Mouse (Mus musculus) frontal cortex, postnatal 14 days (tissue): ENCODE data around the gene Gpr37l1.

Experiments used
- DNase-seq, 2 experiments: peaks; one replicate each; pipeline ENCODE4 v3.0.0; 2022; ENCODE audit warnings: low spot score in 2 of 2

Gpr37l1 gene

DNA sequence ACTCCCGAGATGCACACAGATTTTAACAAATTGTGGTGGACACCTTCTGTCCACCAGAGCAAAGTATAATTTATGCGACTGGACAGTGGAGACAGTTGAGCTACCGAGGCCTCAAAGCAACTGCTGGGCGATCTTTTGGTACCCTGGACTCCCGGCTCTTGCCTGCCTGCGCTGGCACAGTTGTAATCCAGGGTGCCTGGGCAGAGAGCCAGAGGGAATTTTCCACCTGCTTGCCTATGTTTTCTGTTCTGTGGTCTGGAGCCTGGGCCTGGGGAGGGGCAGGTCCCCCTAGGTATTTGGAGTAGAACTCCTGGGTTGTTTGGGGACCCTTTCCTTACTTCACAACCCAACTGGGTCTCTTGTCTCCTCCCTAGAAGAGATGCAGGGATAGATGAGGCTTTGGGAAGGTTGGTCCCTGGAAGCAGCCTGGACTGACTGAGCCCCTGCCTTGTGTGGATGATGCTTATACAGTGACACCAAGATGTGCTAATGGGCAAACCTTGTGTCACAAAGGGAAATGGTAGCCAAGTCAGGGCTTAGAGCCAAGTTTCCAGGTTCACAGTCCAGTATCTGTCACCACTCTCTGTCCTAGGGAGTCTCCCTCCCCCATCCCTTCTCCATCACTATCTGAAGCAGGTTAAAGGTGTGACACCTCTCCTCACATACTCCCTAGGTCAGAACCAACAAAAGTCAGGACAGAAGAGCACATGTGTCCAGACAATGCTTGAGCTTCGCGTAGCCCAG is 14.6 kb upstream of the Gpr37l1 start:
- DNase-seq, result no peak

DNA sequence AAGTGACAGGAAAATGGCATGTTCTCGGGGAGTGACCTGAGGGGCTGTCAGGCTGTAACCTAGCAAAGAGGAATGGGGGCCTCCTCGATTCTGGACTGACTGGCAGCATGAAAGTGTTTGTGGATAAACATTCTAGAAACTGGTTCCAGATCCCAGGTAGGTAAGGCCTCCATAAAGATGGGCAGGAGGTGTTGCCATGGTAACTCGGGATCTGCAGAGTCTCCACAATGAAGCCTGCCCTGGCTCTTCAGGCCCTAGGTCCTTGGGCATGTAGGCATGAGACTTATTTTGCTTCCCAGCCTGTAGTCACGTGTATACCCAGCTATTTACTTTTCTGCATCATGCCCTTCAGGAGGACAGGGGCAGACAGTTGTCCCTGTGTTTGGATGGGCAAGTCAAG is 13.8 kb upstream of the Gpr37l1 start:
- DNase-seq, result no peak

DNA sequence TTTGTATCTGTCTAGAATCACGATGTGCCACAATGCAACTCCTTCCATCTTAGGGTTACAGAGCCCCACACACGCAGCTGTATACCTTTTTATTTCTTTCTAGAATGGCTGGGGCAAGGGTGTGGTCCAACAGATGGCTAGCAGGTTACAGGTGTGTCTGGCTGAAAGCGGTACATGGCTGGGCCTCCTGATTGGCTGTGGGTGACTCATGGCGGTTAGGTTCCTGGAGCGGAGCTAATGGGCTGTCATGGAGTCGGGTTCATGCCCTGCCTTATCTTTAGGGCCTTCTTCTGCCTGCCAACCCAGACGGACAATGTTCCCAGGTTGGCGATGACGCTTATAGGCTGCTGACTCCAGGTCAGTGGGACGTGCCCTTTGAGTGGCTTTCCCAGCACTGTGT is 13.3 kb upstream of the Gpr37l1 start:
- no peak for DNase-seq

DNA sequence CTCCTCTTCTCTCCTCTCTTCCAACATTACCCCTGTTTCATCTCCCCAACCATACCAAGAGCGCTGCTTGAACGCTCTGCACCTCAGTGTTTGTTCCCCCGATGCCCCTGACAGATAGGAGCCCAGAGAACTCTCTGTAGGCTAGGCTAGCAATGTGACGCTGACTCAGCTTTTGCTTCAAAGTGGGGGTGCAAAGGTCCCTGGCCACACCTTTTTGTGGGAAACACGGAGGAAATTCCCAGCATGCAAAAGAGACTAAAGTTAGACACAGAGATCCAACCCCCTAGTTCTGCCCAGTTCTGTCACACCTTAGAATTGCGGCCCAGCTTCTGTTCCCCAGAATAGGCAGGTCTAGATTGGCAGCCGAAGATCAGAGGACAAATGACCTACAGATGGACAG is 11.4 kb upstream of the Gpr37l1 start:
- no peak for DNase-seq

DNA sequence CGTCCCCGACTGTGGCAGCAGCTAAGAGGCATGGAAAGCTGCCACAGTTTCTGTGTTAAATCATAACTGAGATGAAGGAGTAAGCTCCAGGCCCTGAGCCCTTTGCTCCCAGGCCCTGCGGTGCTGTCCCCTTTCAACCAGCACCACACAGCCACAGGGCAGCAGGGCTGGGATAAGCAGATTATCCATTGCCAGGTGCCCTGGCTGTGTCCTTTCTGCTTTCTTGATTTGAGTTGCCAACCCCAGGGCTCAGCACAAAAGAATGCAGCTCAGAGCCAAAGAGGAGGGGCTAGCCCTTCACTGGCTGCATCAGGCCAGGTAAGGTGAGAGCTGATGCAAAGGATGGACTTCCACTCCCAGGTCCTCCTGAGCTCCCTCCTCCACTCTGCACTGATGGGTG is 10.2 kb upstream of the Gpr37l1 start:
- no peak for DNase-seq

DNA sequence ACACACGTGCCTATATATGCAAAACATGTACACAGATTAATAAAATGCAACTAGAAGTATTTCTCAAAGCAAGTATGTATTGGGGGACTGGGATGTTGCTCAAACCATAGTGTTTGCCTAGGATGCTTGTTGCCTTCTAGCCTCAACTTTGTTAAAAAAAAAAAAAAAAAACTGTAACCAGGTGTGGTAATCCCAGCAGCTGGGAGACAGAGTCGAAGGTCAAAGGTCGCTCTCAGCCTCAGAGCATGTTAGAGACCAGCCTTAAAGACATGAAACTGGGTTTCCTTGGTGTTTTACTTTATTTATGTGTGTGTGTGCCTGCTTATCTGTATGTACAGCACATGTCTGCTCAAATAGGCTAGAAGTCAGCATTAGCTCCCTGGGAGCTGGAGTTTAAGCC is 7.7 kb upstream of the Gpr37l1 start:
- no peak for DNase-seq

DNA sequence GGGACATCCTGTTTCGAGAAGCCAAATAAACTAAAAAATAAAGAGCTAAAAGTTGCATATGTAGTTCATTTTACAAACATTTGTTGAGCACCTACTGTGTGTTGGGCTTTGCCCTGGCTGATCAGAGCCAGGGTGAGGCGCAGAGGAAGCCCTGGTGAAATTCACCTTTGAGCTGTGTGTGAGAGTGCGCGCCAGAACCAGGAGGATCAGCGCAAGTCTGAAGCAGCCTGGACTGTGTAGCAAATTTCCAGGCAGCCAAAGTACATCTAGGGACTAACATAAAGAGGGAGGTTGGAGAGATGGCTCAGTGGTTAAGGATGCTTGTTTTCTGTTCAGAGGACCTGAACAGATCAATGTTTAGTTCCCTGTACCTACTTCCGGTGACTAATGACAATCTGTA is 5.8 kb upstream of the Gpr37l1 start:
- no peak for DNase-seq

DNA sequence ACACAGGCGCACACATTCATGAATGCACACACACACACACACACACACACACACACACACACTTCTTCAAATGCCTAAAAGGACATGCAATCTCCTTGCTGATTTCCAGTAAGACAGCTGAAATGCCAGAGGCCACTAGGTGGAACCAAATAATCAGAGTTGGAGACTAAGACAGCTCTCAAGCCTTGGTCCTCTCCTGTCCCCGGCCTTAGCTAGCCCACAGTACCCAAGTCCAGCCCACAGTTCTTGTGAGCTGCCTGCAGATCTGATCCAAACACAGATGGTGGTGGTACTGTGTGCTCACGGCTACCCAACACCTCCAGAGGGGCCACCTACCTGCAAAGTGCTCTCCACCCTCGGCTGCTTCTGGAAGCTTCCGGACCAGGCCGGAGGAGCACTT is 4.5 kb upstream of the Gpr37l1 start:
- peak in 1 of 2 experiments; percentile 60 for DNase-seq

DNA sequence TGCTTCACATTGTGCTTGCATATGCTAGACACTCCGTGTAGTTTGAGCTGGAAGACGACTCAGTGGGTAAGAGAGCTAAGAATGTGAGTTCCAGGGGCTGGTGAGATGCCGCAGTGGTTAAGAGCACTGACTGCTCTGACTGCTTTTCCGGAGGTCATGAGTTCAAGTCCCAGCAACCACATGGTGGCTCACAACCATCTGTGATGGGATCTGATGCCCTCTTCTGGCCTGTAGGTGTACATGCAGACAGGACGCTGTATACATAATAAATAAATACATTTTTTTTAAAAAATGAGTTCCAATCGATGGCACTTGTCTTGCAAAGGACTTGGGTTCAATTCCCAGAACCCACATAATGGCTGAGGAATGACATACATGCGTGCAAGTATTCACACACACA is 3.7 kb upstream of the Gpr37l1 start:
- no peak for DNase-seq

DNA sequence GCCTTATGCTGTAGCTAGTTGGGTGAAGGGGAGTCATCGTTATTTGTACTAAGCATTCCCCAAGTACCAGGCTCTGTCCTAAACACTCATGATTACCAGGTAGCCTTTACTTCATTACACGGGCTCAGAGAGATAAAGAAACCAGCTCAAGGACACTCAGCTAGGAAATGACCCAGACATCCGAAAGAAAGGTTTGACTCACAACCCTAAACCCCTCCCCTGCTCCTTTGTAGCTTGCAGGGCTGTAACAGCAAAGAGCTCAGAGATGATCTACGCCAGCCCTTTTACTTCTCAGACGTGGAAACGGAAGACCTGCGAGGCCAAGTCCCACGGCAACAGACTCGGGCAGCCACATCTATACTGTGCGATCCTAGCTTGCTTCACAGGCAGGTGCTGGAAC is 2.8 kb upstream of the Gpr37l1 start:
- DNase-seq, result no peak

DNA sequence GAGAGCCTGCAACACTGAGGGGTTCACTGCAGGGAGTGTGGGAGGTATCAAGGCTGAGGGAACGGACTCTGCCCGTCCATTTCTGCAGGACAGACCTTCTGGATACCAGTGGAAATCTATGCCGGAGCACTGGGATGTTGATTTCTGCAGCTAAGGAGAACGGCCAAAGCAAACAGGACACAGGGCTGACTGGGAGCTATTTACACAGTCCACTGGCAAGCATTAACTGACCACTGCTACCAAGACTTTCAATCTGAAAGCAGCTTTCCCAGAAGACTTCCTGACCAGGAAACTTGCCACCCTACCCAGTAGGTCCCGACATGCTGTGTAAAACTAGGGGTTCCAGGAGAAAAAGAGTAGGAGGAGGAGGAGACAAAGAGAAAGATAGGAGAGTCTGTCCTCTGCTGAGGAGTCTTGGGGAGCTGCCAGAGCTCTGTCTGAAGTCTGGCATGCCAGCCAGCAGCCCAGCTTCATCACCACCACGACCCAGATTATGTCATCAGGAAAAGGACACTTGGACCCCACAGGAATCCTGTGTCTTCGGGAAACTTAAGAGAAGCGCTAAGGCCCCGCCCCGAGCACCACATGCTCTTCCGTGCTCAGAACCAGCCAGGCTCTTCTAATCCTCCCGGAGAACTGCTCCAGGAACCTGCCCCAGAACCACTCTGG is 2.2 kb upstream of the Gpr37l1 start:
- DNase-seq, result no peak

DNA sequence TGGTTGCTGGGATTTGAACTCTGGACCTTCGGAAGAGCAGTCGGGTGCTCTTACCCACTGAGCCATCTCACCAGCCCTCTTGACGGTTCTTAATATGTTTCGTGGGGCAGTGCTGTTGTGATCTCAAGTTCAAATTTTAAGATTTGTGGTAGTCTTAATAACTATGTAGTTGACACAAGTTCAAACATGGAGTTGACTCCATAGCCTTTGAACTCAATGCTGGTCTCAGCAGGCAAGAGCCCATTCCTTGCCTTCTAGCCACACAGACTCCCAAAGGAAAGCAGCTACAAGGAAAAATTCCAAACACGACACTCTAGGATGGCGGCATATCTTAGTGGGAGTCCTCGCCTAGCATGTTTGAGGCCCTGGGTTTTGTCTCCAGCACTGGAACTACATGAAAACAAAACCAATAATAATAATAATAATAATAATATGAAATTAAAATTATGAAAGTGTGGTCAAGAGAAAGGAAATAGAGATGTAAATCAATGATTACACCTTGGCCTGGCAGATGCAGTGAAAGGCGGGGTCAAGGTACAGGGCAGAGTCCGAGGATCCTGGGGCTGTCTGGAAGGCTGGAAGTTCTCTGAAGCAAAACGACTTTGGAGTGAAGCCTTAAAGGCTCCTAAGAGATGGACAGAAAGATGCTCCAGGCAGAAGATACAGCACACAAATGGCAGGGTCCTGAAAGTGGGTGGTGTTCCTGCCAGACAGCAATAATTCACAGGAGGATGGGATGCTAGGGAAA is 1.1 kb upstream of the Gpr37l1 start:
- no peak for DNase-seq

DNA sequence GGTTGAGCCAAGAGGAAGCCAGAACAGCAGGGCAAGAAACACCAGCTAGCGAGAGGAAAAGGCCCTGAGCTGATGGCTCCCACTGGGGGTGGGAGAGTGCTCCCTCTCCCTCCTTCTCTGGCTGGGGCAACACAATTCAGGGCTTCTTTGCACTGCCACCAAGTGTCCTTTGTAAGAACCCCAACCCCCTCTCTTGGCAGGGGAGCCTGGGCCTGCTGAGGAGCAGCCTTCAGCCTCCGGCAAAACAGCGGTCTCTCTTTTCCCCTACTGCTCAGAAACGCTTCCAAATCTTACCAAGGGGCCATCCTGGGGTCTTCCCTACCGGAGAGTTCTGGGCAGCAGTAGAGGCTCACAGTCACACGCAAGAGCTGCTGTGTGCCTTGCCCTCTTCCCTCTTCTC is 4.8 kb downstream of the Gpr37l1 start:
- DNase-seq, result peak; percentile 47 to 74

DNA sequence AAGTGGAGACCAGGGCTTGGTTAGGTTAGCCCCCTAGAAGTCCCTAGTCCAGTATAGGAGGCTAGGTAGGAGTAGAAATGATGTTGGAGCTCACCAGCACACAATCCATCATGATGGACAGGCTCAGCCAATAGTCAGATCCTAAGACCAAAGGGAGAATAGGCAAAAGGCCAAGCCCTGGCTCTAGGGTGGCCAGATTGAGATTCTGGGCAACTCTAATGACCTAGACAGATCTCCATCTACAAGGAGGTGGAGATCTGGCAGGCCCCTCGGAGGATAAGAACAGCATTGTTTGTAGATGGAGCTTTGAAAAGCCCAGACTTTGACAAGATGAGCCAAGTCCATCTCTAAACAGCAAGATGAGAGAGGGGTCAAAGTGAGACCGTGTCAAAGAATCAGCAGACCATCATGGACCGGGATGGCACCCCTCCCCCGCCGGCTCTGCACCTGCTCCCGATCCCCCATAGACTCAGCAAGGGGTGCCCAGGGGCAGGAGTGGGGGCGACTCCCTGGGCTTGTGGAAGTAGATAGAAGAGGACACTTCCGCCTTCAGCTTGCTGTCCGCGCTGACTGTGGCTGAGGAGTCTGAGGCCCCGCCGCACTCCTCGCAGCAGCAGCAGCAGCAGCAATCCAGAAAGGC is 7.0 kb downstream of the Gpr37l1 start:
- DNase-seq, result no peak

DNA sequence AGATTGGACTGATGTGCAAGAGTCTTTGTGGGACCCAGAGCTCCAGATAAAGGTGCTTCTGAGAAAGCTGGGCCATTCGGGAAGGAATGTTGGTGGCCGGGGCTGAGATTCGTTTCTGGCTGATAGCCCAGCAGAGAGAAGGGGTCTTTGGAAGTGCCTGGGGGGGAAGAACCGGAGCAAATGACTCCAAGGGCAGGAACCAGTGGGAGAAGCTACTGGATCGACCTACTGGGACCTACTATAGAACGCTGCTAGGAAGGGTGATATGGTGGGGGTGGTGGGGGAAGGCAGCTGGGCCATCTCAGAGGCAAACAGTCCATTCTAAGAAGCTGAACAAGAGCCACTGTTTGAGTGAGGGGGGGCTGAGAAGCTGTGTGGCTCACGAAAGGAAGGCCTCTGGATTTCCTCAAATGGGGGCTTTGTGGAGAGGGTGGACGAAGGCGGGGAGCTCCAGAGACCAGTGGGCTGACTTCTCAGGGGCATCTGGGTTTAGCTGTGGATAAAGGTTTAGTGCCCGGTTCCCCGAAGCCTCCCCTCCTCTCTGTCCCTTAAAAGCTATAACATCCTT is 7.8 kb downstream of the Gpr37l1 start:
- no peak for DNase-seq

DNA sequence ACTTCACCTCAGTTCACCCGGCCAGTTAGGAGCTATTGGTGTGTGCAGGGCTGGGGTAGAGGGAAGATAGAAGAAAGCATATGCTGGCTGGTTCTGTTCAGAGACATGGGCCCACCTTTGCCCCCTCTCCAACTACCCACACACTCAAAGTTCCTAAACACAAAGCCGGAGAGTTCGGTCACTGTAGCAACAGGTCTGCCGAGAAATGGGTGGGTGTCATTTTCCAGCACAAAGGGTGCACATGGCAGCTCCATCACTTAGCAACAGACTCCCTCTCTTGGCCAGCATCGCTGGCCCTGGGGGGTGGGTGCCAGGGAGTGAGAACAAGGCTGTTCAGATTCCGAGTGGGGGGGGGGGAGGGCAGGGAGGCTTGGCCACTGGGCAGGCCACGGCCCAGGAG is 8.4 kb downstream of the Gpr37l1 start:
- peak in 1 of 2 experiments; percentile 76 for DNase-seq

DNA sequence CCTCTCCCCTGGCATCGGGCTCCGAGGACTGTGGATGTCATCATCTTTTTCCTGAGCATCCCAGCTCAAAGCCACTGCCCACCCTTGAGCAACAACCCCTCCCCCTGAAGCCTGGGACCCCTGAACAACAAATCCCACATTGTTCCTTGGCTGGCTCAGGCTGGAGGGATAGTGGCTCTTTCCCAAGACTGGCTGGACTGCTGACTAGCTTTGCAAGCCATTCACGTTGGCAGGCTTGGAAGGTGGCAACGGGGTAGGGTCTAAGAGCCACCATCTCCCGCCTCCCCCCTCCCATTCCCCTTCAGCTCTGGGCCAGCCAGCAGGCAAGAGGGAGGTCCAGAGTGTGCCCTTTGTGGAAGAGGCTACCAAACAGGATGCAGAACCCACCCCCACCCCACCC is 8.8 kb downstream of the Gpr37l1 start:
- peak in 1 of 2 experiments; percentile 75 for DNase-seq

DNA sequence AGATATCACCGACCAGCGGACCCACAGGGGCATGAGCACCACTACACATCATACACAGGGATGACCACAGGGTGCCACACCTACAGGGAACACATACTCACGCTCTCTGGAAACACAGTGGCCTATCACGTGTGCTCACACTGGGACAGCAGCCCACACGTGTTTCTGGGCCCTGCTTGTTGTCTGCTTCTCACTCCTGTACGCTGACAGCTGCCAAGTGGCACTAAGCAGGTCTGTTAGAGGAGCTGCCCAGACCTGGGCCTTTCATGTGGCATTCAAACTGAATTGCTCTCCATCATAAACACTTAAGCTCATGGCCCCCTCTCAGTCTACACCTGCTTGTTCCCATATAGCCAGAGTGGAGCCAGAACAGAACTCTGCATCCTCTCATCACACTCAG is 11.2 kb downstream of the Gpr37l1 start:
- DNase-seq, result no peak

DNA sequence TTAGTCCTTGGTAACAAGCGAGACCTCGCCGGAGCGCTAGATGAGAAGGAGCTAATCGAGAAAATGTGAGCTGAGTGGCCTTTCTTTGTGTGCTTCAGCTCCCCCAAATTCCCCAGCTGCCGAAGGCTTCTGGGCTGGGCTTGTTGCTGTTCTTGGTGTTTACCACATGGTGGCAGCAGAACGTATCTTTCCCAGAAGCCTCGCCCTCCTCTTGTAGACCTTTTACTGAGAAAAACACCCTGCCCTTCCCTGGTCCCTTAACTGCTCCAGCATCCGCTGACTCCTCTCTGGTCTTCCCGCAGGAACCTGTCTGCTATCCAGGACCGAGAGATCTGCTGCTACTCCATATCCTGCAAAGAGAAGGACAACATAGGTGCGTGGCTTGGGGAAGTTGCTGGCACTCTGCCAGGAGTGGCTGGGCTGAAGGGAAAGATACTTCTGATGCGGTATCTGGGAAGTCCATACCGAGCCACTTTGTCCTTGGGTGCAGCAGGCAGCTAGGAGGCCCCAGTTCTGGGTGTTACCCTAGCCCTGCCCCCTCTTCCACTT is 13.0 kb downstream of the Gpr37l1 start:
- peak; percentile 79 to 80 for DNase-seq

DNA sequence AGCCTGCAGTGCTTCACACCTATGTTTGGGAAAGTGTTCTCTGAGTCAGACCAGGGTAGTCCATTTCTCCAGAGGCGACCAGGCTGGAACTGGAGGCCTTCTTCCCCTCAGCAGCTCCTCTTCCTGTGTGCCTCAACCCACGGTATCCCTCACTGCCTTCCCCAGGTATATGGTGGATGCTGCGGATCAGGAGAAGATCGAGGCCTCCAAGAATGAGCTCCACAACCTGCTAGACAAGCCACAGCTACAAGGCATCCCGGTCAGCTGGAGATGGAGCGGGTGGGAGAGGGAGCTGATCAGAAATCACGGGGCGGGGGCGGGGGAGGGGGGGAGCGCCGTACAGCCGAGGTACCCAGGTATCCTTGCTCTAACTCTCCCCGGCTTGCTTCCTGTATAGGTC is 13.5 kb downstream of the Gpr37l1 start:
- DNase-seq, result no peak

DNA sequence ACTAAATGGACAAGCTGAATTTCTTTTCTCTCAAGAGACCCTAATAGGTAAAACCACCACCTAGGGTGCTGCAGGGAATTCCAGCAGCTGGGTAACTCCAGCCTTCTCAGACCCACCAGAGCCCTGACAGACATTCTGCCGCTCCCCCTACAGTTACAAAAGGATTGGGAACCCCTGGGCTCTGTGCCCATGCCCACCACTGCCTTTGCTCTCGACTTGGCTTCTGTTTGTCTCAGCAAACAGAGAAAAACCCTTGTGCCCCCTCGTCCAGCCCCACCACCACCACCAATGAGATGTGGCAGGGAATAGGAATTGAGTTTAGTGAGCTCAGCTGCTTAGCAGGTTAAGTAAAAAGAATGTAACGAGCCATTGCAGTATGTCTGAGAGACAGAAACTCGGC is 18.5 kb downstream of the Gpr37l1 start:
- DNase-seq, result no peak

DNA sequence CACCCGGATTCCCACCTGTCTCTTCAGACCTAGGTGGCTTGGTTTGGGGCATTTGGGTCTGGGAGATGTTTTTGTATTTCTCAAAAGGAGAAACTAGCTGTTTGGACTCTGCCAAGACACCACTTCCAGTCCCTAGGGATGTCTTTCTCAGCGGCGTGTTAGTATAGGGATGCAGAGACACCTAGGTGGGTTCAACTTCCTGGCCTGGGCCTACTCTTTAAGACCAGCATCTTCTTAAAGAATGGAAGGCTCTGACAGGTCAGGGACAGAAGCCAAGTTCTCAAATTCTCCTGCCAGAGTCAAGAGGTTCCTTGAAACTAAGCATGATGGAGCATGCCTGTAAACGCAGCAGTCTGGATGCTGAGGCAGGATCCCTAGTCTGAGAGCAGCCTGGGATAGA is 19.0 kb downstream of the Gpr37l1 start:
- DNase-seq, result no peak
